Mouse (Mus musculus) liver, embryonic 11.5 days (tissue): ENCODE results near the gene Olfr318. TPM values are rescaled to one million over a fixed set of nuclear protein-coding genes. Genes with fewer than 3 reads are reported as not detected.

ENCODE experiments used
- ATAC-seq: fragments of 200-750 bp; cut with Nextera tagmentation; replicated peaks from 2 replicates; pipeline ENCODE4 v1.8.0; 2017; ENCODE audit warnings: moderate number of reproducible peaks, mild to moderate bottlenecking, moderate TSS enrichment, moderate library complexity; ENCODE audit not compliant: low FRiP score
- DNase-seq: peaks from one replicate; pipeline ENCODE4 v3.0.0-alpha.2; 2017; ENCODE audit warnings: low spot score
- H3K27ac ChIP-seq: fragments of 300-500 bp; sonication (generic); 2 replicates; pipeline ENCODE4 v1.5.1; 2014; ENCODE audit warnings: mild to moderate bottlenecking, low read depth, low read length, control low read depth
- H3K27me3 ChIP-seq: fragments of 300-500 bp; sonication (generic); replicated peaks from 2 replicates; pipeline ENCODE4 v1.6.1; 2014; ENCODE audit warnings: low read length, mixed read lengths; ENCODE audit not compliant: control insufficient read depth, insufficient read depth
- H3K36me3 ChIP-seq: fragments of 300-500 bp; sonication (generic); 2 replicates; pipeline ENCODE4 v1.6.1; 2014; ENCODE audit warnings: mild to moderate bottlenecking, low read length, moderate library complexity, mixed read lengths; ENCODE audit not compliant: control insufficient read depth, insufficient read depth
- H3K4me1 ChIP-seq: fragments of 300-500 bp; sonication (generic); replicated peaks from 2 replicates; pipeline ENCODE4 v1.6.1; 2014; ENCODE audit warnings: low read length, mixed read lengths; ENCODE audit not compliant: control insufficient read depth, insufficient read depth
- H3K4me2 ChIP-seq: fragments of 300-500 bp; sonication (generic); 2 replicates; pipeline ENCODE4 v1.6.1; 2014; ENCODE audit warnings: mild to moderate bottlenecking, control low read depth, moderate library complexity
- H3K4me3 ChIP-seq: fragments of 300-500 bp; sonication (generic); 2 replicates; pipeline ENCODE4 v1.5.1; 2014; ENCODE audit warnings: low read depth, low read length, control low read depth
- H3K9ac ChIP-seq: fragments of 300-500 bp; sonication (generic); 2 replicates; pipeline ENCODE4 v1.6.1; 2014; ENCODE audit warnings: low read depth, low read length, control low read depth
- H3K9me3 ChIP-seq: fragments of 300-500 bp; sonication (generic); 2 replicates; pipeline ENCODE4 v1.6.1; 2016; ENCODE audit warnings: low read length, inconsistent platforms, mixed read lengths; ENCODE audit not compliant: control insufficient read depth
- WGBS: fragments of 180-500 bp; shearing (Covaris S2); extraction: QIAGEN DNeasy Blood & Tissue Kit; methylation state at CpG from one replicate; pipeline ENCODE4 v1.1.7; 2014; 5-methylcytosine and 5-hydroxymethylcytosine counted together
- polyA plus RNA-seq: library from polyadenylated mRNA; unstranded; fragments of >200 nt; fragmentation: Nextera tagmentation; extraction: Ambion mirVana; gene quantifications from 2 replicates; pipeline ENCODE4 v1.2.1, GENCODE M21; 2014

Gene Olfr318
- polyA plus RNA-seq, 1 experiment from 2014 or later, result not detected

DNA sequence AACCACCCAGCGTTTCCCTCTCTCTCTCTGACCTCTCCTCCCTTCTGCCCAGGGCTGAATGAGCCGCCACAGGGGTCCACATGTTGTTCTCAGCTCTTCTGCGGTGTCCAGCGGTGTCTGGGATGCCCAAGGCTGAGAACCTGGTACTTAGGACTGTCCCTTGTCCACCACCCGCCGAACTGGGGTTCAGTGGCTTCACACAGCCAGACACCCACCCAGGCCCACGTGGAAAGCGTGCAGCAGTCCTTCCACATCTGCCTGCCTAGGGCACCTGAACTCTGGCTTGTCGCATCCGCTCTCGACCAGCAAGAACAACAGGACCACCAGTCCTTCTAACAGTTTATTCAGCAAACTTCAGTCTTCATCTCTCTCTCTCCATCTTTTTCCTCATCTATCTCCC is 14.7 kb downstream of the Olfr318 start:
- Histone ChIP-seq H3K4me2 (no peak overlapping the region), H3K9ac (no peak overlapping the region), H3K27ac (no peak overlapping the region), H3K9me3 (no peaks in the 10 kb centered on the region), H3K4me3 (no peak overlapping the region), H3K27me3 (no peaks in the 10 kb centered on the region), H3K36me3 (no peaks in the 10 kb centered on the region), H3K4me1 (no peaks in the 10 kb centered on the region)
- 74% methylated on average over 11 of the region's 11 CpGs for WGBS
- no peak for DNase-seq
- no peak for ATAC-seq

DNA sequence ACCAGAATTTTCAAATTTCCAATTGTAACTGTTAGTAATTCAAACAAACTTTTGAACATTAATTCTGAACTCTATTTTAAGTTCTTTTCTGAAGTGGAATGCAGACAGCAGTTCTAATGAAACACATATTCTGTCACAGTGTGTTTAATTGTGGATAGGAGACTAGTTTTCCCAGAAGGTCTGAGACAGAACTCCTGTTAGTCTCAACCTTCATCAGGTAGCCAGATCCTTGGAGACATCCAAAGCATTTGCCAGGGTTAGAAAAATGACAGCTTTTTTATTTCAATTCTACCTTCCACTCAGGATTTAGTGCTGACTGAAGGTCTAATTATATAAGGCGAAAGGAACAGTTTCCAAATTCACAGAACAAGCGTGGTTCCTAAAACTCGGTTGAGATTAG is 25.0 kb downstream of the Olfr318 start, which contains the start of gene Olfr319:
Gene Olfr319 (plus strand): TSS at position 301 of the 400 bp plus-strand sequence.
- no peak within 1 kb of the TSS for H3K4me3 ChIP-seq
- no peak for ATAC-seq

DNA sequence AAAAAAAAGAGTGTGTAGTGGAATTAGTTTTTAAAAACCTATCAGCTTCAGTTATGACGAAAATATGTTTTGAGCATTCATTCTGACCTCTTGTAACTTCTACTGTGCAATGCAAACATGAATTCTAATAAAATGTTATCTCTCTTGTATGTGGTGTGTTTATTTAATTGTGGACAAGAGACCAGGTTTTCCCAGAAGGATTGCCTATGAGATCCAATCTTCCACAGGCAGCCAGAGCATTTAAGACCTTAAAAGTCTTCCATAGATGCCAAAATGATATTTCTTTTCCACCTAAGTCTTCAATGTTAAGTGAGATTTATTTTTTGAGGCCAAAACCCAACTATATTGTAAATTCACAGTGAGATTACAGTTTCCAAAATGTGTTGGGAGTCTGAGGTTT is 43.0 kb downstream of the Olfr318 start, which contains the start of gene Olfr320:
Gene Olfr320 (plus strand): TSS at position 301 of the 400 bp plus-strand sequence.
- Histone ChIP-seq H3K27ac (no peak within 1 kb of the TSS), H3K4me2 (no peak within 1 kb of the TSS), H3K4me3 (no peak within 1 kb of the TSS), H3K4me1 (no peaks in the 10 kb centered on the region), H3K36me3 (no peaks in the 10 kb centered on the region), H3K27me3 (no peaks in the 10 kb centered on the region), H3K9ac (no peak within 1 kb of the TSS), H3K9me3 (no peaks in the 10 kb centered on the region)
- WGBS, result 74% methylated on average over 1 of the region's 1 CpGs
- ATAC-seq (no peak), DNase-seq (no peak)

More for the DNA sequence above, 25.0 kb downstream of the Olfr318 start, which contains the start of gene Olfr319:
- Histone ChIP-seq H3K27me3 (no peaks in the 10 kb centered on the region), H3K4me1 (no peaks in the 10 kb centered on the region), H3K9me3 (no peaks in the 10 kb centered on the region; the same call in 1 of the 2 replicates), H3K27ac (no peak within 1 kb of the TSS), H3K36me3 (no peaks in the 10 kb centered on the region), H3K9ac (no peak within 1 kb of the TSS), H3K4me2 (no peak within 1 kb of the TSS)
- WGBS, result 72% methylated on average over 3 of the region's 3 CpGs
- no peak for DNase-seq

DNA sequence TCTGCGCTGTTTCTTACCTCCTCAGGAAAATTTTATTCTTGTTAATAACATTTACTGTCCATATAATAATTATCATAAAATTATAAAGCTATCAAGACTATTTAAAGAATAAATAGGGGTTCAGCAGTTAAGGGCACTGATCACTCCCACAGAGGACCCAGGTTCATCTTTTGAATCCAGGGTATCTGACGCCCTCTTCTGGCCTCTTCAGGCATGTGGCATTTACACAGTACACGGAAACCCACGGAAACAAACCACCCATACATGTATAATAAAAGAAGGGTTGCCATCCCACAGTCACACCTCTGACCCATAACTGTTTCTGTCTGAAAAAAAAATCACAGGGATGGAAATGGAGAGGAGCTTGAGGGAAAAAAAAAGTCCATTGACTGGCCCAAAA is 52.0 kb downstream of the Olfr318 start:
- no peak overlapping the region for H3K9ac ChIP-seq
- no peak overlapping the region for H3K4me3 ChIP-seq
- no peak overlapping the region for H3K4me2 ChIP-seq
- no peaks in the 10 kb centered on the region for H3K36me3 ChIP-seq
- no peak overlapping the region for H3K27ac ChIP-seq
- ATAC-seq (no peak), DNase-seq (no peak)
- 50% methylated on average over 4 of the region's 4 CpGs for WGBS
- H3K4me1 ChIP-seq, result no peaks in the 10 kb centered on the region
- H3K9me3 ChIP-seq, result no peaks in the 10 kb centered on the region
- H3K27me3 ChIP-seq, result no peaks in the 10 kb centered on the region

DNA sequence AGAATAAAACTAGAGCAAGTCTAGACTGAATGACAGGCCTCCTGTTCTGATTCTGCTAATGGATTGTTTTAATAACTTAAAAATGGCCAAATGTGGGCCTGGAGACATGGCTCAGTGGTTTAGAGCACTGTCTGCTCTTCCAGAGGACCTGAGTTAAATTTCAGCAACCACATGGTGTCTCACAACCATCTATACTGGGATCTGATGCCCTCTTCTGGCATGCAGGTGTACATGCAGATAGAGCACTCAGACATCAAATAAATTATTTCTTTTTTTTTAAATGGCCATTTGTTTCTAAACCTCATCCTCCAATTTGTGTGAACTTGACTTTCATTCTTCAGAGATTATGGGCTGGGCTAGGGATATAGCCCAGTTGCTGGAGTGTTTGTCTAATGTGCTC is 54.6 kb downstream of the Olfr318 start:
- no peak overlapping the region for H3K4me3 ChIP-seq
- H3K27ac ChIP-seq, result no peak overlapping the region
- no peak for DNase-seq
- no peaks in the 10 kb centered on the region for H3K9me3 ChIP-seq
- no peaks in the 10 kb centered on the region for H3K36me3 ChIP-seq
- no peak for ATAC-seq
- H3K4me1 ChIP-seq, result no peaks in the 10 kb centered on the region
- H3K27me3 ChIP-seq, result no peaks in the 10 kb centered on the region
- H3K4me2 ChIP-seq, result no peak overlapping the region
- H3K9ac ChIP-seq, result no peak overlapping the region

Other genes with a start within 250 kb of the Olfr318 start
- not detected in 2 replicates for gene Olfr332, start 231.5 kb downstream of the Olfr318 start, polyA plus RNA-seq
- gene Olfr331, start 221.4 kb downstream of the Olfr318 start, polyA plus RNA-seq, result not detected in 2 replicates
- gene Olfr330, start 189.2 kb downstream of the Olfr318 start, polyA plus RNA-seq, result not detected in 2 replicates
- not detected in 2 replicates for gene Olfr329-ps, start 177.6 kb downstream of the Olfr318 start, polyA plus RNA-seq
- gene Olfr328, start 168.4 kb downstream of the Olfr318 start, polyA plus RNA-seq, result 0.05 and 0.08 TPM in 2 replicates
- not detected in 2 replicates for gene Olfr224, start 153.5 kb downstream of the Olfr318 start, polyA plus RNA-seq
- gene Olfr325, start 146.3 kb downstream of the Olfr318 start, polyA plus RNA-seq, result not detected in 2 replicates
- not detected in 2 replicates for gene Olfr324, start 128.9 kb downstream of the Olfr318 start, polyA plus RNA-seq
- gene 2210407C18Rik, start 107.9 kb downstream of the Olfr318 start, polyA plus RNA-seq, result not detected in 2 replicates
- gene Olfr323, start 93.5 kb downstream of the Olfr318 start, polyA plus RNA-seq, result not detected in 2 replicates
- 5.6 and 6.4 TPM in 2 replicates for gene Trim58, start 83.5 kb downstream of the Olfr318 start, polyA plus RNA-seq
- gene Olfr322, start 65.2 kb downstream of the Olfr318 start, polyA plus RNA-seq, result not detected in 2 replicates
- gene Olfr320, start 42.9 kb downstream of the Olfr318 start, polyA plus RNA-seq, result not detected in 2 replicates
- not detected in 2 replicates for gene Olfr319, start 24.9 kb downstream of the Olfr318 start, polyA plus RNA-seq
- gene Olfr317, start 15.2 kb upstream of the Olfr318 start, polyA plus RNA-seq, result not detected in 2 replicates
- not detected in 2 replicates for gene Olfr316, start 28.7 kb upstream of the Olfr318 start, polyA plus RNA-seq
- not detected in 2 replicates for gene Olfr315, start 49.2 kb upstream of the Olfr318 start, polyA plus RNA-seq
- not detected in 2 replicates for gene Olfr314, start 58.9 kb upstream of the Olfr318 start, polyA plus RNA-seq
- 0.70 and 0.86 TPM in 2 replicates for gene Fam183b, start 77.9 kb upstream of the Olfr318 start, polyA plus RNA-seq
- gene Olfr313, start 91.0 kb upstream of the Olfr318 start, polyA plus RNA-seq, result not detected in 2 replicates
- not detected in 2 replicates for gene Olfr312, start 105.2 kb upstream of the Olfr318 start, polyA plus RNA-seq
- gene Olfr311, start 115.2 kb upstream of the Olfr318 start, polyA plus RNA-seq, result not detected in 2 replicates
- gene Gm12258, start 123.1 kb upstream of the Olfr318 start, polyA plus RNA-seq, result 4.3 and 5.2 TPM in 2 replicates
- gene 2810021J22Rik, start 143.2 kb upstream of the Olfr318 start, polyA plus RNA-seq, result 5.0 and 5.6 TPM in 2 replicates
- 10.2 and 11.8 TPM in 2 replicates for gene Zfp39, start 180.2 kb upstream of the Olfr318 start, polyA plus RNA-seq
- gene Btnl10, start 193.9 kb upstream of the Olfr318 start, polyA plus RNA-seq, result 4.0 and 5.0 TPM in 2 replicates
- gene Rnf187, start 214.9 kb upstream of the Olfr318 start, polyA plus RNA-seq, result 229 and 240 TPM in 2 replicates
- 6.3 and 6.9 TPM in 2 replicates for gene Hist3h2ba, start 224.9 kb upstream of the Olfr318 start, polyA plus RNA-seq
- 12.0 and 14.5 TPM in 2 replicates for gene Hist3h2a, start 230.7 kb upstream of the Olfr318 start, polyA plus RNA-seq
- 0.23 and 0.38 TPM in 2 replicates for gene Trim17, start 230.7 kb upstream of the Olfr318 start, polyA plus RNA-seq